Mouse (Mus musculus) brain, embryonic 14.5 days (tissue): ENCODE measurements at regions not wholly inside any gene's neighbourhood (a gene's known extent, or its start where the extent isn't known, plus 50 kb on each side); places are given as distances from the start of the nearest gene placed in this dataset.

Experiments used
- CTCF ChIP-seq: fragments of 200-500 bp; IDR thresholded peaks from 2 replicates; pipeline ENCODE4 v1.5.1; 2012; ENCODE audit warnings: inconsistent platforms, mild to moderate bottlenecking, moderate library complexity, borderline replicate concordance; ENCODE audit not compliant: insufficient read depth, insufficient read length; ENCODE audit errors: extremely low read depth
- POLR2A ChIP-seq: fragments of 200-500 bp; IDR thresholded peaks from 2 replicates; pipeline ENCODE4 v1.6.1; 2012; ENCODE audit warnings: mild to moderate bottlenecking, inconsistent platforms, borderline replicate concordance; ENCODE audit not compliant: poor library complexity, insufficient read depth, insufficient read length, severe bottlenecking; ENCODE audit errors: extremely low read depth

DNA sequence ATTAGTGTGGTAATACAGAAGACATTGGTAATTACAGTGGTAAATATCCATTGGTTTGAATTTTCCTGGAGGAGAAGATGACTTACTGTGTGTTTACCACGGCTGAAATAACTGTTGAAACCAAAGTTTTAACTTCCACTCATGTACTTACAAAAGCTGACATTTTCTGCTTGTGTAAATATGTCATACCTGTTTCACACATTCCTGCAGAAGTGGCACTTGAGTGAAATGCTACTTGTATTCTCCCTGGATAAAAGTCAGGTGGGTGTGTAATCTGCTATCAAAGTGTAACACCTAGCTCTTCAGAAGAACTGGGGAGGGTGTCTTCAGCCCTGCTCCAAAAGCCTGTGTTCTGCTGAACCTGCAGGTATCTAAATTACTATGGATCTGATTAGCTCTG lies 816.3 kb downstream of the Tbl1xr1 start:
- TF ChIP-seq CTCF (no peak), POLR2A (no peak)
